Mouse (Mus musculus) B cell, adult 2 months (primary cell): Measurements from ENCODE around the gene Pemt.

ENCODE experiments used
- DNase-seq, 2 experiments: peaks; one replicate each; pipeline ENCODE4 v3.0.0; 2022

Pemt gene

GRCm38 (mm10) chr11:60046058-60046735 is at the start of gene Pemt:
Gene Pemt (minus strand): TSS chr11:60046489.
- DNase-seq, result peak; percentile 95

DNA sequence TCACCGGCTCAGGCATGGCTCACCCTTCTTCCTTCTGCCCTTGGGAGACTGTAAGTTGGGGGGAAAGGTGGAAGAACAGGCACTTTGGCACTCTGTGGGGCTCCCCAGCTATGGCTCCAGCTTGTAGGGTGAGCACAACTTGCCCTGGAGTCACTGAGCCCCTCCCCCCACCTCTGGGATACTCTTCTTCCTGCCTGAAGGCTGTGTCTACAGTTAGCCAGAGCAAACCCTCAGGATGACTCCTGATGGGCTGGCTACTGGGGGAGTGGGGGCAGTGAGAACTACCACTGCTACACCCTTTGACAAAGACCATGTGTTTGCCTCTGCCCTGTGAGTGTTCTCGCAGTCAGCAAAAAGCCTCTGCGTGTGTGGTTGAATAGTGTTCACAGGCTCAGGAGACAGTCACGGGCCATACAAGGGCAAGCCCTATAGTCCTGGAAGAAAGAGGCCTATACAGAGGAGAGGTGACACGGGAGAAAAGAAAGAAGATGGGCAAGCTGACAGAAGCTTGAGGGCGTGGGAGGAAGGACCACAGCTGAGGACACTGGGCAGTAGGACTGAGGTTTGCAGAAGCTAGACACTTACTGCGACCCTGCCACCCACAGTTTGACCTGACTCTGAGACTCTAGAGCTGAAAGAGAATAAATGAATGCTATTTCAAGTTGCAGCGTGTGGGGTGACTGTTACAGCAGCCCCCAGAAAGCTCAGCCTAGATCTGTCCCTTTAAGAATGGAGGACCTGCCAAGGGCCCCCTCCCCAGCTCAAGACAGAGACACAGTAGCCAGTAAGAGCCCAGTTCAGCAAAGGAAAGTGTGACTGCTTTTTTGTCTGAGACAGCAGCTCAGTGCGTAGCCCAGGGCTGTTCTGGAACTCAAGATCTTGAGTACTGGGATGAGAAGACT is 48.9 kb upstream of the Pemt start:
- DNase-seq, result no peak

- DNase-seq, result no peak
These were observed 47.8 kb upstream of the Pemt start for GRCm38 (mm10) chr11:60093984-60094587.

- DNase-seq, result no peak
These were observed 46.9 kb upstream of the Pemt start for GRCm38 (mm10) chr11:60093227-60093626.

- DNase-seq, result no peak
These were observed 45.1 kb upstream of the Pemt start for GRCm38 (mm10) chr11:60091422-60091761.

- no peak for DNase-seq
These were observed 44.6 kb upstream of the Pemt start for GRCm38 (mm10) chr11:60090696-60091421.

DNA sequence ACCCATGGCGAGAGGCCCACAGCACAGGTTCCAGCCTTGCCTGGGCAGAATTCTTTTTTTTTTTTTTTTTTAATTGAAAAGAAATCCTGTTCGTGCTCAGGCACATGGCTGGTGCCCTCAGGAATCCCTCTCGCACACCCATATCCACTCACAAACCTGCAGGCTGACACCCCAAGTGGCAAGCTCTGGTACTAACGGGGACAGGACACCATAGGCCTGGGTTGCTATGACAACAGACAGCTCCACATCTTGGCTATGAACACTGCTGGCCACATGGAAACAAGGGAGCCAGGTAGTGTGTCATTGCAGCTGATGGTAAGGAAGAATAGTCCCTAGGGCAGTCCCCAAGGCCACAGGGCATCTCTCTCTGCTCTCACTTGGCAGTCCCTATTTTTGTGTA is 42.7 kb upstream of the Pemt start:
- DNase-seq, result peak in 1 of 2 experiments; percentile 23

GRCm38 (mm10) chr11:60086676-60087075 is 40.4 kb upstream of the Pemt start:
- DNase-seq, result no peak

DNA sequence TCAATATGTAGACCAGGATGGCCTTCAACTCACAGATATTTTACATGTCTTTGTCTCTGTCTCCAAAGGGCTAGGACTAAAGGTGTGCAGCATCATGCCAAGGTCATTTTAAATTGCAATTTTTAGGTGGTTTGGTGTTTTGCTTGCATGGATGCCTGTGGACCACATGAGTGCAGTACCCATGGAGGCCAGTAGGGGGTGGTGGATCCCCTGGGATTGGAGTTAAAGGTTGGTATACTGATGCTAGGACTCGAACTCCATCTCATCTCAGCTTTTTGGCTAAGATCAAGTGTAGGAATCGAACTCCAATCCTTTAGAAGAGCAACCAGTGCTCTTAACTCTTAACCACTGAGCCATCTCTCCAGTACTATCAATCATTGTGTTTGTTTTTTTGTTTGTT is 38.3 kb upstream of the Pemt start:
- DNase-seq, result peak; percentile 86 to 89

DNA sequence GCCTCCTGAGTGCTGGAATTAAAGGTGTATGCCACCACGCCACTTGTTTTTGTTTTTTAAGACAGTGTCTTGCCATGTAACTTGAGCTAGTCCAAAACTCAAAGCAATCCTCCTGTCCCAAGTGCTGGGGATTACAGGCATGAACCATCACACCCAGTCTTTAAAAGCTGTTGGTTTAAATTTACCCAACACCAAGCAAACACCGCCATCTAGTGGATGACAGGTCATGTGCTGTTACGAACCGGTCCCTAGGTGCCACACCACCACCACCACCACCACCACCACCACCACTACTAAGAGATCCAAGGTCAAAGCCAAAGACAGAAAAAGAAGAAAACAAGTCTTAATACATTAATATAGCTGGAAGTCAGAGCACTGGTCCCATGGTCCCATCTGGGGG is 30.5 kb upstream of the Pemt start:
- DNase-seq, result peak; percentile 75 to 76

GRCm38 (mm10) chr11:60076183-60076582 is 29.9 kb upstream of the Pemt start:
- no peak for DNase-seq

GRCm38 (mm10) chr11:60073936-60074502 is 27.7 kb upstream of the Pemt start:
- no peak for DNase-seq

GRCm38 (mm10) chr11:60073121-60073520 is 26.8 kb upstream of the Pemt start:
- no peak for DNase-seq

DNA sequence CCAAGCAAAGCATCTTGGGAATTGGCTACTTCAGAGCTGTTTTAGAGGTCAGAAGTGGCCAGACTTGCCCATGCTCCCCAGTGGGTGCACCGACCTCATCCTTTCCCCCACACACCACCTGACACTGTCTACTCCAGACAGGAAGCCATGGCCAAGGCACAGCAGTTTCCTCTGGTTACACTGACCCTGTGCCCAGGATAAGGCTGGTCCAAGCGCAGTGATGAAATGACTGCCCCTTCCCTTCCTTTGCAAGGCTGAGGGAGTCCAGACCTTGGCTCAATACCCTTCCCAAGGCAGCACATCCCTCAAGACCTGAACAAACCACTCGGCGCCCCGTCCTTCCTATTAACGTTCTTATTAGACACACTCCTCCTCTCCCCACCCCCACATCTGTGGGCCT is 24.9 kb upstream of the Pemt start:
- no peak for DNase-seq

DNA sequence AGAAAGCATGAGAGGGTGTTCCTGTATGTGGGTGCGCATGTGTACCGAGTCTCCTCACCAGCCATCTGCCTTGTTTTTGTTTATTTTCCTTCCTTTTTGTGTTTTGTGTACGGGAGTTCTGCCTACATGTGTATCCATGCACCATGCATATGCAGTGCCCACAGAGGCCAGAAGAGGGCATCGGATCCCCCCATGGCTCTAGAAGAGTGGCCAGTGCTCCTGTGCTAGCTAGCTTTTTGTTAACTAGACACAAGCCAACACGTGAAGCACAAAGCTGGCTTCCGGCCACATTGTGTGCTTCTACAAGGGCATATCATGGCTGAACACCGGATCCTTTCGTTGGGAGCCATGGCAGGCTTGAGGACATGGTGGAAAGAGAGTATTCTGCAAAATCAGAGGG is 24.3 kb upstream of the Pemt start:
- DNase-seq, result peak; percentile 58 to 67

DNA sequence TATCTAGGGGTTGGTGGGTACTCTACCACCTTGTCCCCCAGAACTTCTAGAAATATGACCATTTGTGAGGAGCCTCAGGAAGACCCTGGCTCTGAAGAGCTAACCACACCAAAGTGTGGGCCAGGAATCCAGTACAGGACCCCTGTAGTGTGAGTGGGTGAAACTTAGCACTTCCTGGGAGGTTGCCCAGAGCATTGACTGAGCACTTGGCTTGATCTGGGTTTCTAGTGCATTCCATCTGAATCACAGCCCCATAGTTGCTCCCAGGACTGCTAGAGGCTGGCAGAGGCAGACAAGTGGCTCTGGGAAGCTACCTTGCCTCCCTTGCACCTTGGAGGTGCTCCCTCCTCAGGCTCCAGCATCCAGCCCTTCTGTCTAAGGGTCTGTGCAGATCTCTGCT is 22.3 kb upstream of the Pemt start:
- DNase-seq, result no peak

DNA sequence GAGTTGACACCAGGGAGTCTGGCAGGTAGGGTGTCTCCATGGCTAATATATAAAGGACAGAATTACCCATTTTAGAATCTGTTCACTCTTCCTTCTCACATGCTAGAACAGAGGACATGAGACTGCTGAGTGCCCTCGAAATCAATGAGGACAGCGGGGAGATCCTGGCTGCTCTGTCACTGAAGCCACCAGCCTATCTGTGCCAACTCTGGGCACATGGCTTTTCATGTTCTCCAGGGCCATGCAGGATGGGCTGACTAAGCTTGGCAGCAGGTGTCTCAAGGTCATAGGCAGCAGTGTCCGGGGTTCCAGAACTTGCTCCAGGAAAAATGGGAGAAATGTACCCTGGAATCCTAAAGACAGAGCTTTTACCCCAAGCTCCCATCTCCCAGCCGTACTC is 21.4 kb upstream of the Pemt start:
- DNase-seq, result no peak

DNA sequence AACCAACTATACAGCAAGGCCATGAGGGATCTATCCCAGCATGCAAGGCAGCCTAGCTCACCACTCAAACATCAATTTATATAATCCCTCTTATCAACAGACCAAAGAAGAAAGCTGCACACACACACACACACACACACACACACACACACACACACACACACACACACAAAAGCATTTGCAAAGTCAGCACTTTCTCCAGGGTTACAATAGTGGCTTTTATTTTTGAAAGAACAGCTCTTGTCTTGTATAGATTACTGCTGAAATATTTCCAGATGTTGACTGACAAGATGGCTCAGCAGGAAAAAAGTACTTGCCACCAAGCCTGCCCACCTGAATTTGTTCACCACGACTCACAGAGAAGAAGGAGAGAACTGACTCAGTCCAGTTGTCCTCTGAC is 19.0 kb upstream of the Pemt start:
- no peak for DNase-seq

DNA sequence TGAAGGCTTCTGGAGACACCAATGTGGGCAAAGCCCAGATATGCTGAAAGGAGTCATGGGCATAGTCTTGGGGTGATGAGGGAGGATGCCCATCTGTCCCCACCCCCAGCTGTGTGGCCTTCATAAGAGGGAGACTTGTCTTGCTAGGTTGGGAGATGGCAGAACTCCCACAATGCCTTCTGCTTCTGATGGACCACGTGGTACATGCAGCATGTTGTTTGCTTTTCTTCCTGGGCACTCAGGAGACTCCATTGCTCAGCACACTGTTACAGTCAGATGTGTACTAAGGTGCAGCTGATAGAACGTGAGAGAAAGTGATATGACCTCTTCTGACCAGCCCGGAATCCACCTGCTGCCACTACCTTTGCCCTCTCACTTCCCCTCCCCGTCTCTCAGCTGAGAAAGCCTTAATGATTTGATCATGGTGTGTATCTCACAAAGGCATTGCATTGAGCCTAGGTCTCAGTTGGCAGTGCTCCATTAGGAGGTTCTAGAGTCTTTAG is 15.3 kb upstream of the Pemt start:
- no peak for DNase-seq

DNA sequence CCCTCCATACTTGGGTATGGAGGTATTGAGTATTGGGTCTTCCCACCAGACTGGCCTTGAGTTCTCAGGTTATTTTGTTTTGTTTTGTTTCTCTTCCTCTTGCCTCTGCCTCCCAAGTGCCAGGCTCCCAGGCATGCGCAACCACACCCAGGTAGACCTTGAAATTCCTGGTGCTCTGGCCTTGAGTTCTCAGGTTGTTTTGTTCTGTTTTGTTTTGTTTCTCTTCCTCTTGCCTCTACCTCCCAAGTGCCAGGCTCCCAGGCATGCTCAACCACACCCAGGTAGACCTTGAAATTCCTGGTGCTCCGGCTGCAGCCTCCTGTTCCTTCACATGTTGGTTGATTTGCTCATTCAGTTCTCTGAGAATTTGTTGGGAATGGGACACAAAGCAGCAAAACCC is 13.7 kb upstream of the Pemt start:
- no peak for DNase-seq

DNA sequence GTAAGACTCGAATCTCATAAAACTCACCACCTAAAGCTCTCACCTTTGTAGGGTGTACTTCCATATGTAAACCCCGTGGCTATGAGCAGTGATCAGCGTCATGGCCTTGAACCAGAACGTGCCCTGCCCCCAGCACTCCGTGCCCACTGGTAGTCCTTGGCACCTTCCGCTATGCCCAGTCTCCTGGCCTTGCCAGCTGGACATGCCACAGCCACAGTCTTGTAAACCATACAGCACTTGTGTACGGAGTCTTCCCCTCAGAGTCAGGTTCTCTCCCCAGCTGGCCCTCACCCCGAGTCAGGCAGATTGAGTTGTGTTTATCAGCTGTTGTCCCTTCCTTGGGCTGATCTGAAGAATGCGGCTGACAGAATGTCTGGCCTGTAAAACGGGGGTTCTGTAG is 12.2 kb upstream of the Pemt start:
- DNase-seq, result no peak

- DNase-seq, result no peak
These were observed 11.7 kb upstream of the Pemt start for GRCm38 (mm10) chr11:60057987-60058386.

- no peak for DNase-seq
These were observed 10.2 kb upstream of the Pemt start for GRCm38 (mm10) chr11:60056520-60056919.
